Mouse (Mus musculus) forebrain, postnatal 0 days (tissue): ENCODE measurements around the gene Chka. TPM values are rescaled to one million over a fixed set of nuclear protein-coding genes. Genes with fewer than 3 reads are reported as not detected.

Source experiments
- ATAC-seq: fragments of 200-750 bp; cut with Nextera tagmentation; 2 replicates; pipeline ENCODE4 v1.8.0; 2017; ENCODE audit warnings: mild to moderate bottlenecking, moderate library complexity
- DNase-seq: peaks from one replicate; pipeline ENCODE4 v3.0.0-alpha.2; 2015
- H3K27ac ChIP-seq: fragments of 300-500 bp; sonication (generic); 2 replicates; pipeline ENCODE4 v1.5.1; 2014; ENCODE audit warnings: low read depth, mild to moderate bottlenecking, antibody characterized with exemption, low read length, moderate library complexity, mixed read lengths
- H3K27me3 ChIP-seq: fragments of 300-500 bp; sonication (generic); 2 replicates; pipeline ENCODE4 v1.6.1; 2014; ENCODE audit warnings: mild to moderate bottlenecking, low read length, mixed read lengths; ENCODE audit not compliant: insufficient read depth
- H3K36me3 ChIP-seq: fragments of 300-500 bp; sonication (generic); 2 replicates; pipeline ENCODE4 v1.6.1; 2014; ENCODE audit warnings: mild to moderate bottlenecking, moderate library complexity; ENCODE audit not compliant: insufficient read depth
- H3K4me1 ChIP-seq: fragments of 300-500 bp; sonication (generic); 2 replicates; pipeline ENCODE4 v1.6.1; 2014; ENCODE audit warnings: antibody characterized with exemption; ENCODE audit not compliant: insufficient read depth
- H3K4me2 ChIP-seq: fragments of 300-500 bp; sonication (generic); 2 replicates; pipeline ENCODE4 v1.6.1; 2014; ENCODE audit warnings: low read depth, mild to moderate bottlenecking, moderate library complexity
- H3K4me3 ChIP-seq: fragments of 300-500 bp; sonication (generic); 2 replicates; pipeline ENCODE4 v1.5.1; 2014; ENCODE audit warnings: low read depth, low read length, mixed read lengths
- H3K9ac ChIP-seq: fragments of 300-500 bp; sonication (generic); 2 replicates; pipeline ENCODE4 v1.6.1; 2014; ENCODE audit warnings: mild to moderate bottlenecking
- H3K9me3 ChIP-seq: fragments of 300-500 bp; sonication (generic); 2 replicates; pipeline ENCODE4 v1.6.1; 2016; ENCODE audit warnings: low read length
- CTCF ChIP-seq: sonication (generic); IDR thresholded peaks from 2 replicates; pipeline ENCODE4 v1.5.1; 2016; ENCODE audit warnings: antibody characterized with exemption, control low read depth, low read depth
- WGBS: fragments of 180-500 bp; shearing (Covaris S2); extraction: QIAGEN DNeasy Blood & Tissue Kit; methylation state at CpG from one replicate; pipeline ENCODE4 v1.1.7; 2014; 5-methylcytosine and 5-hydroxymethylcytosine counted together
- polyA plus RNA-seq: library from polyadenylated mRNA; unstranded; fragments of >200 nt; fragmentation: Nextera tagmentation; extraction: Ambion mirVana; gene quantifications from 2 replicates; pipeline ENCODE4 v1.2.1, GENCODE M21; 2015
- total RNA-seq: library from RNA; depleted of rRNA; stranded (reverse); fragments of >200 nt; gene quantifications from 2 replicates; pipeline ENCODE4 v1.2.3, GENCODE M21; 2014

The Chka gene
- total and polyA plus RNA-seq, 2 experiments from 2014 or later = 53.9 to 69.4 TPM

GRCm38 (mm10) chr19:3897557-3897956 is 46.0 kb downstream of the Chka start:
- Histone ChIP-seq H3K27me3 (no peaks in the 10 kb centered on the region), H3K4me2 (no peak overlapping the region), H3K27ac (no peak overlapping the region), H3K36me3 (peaks cover 49% of the 10 kb centered on the region), H3K9ac (no peak overlapping the region), H3K4me3 (no peak overlapping the region), H3K4me1 (no peaks in the 10 kb centered on the region), H3K9me3 (no peaks in the 10 kb centered on the region)
- WGBS = 95% methylated on average over 5 of the region's 5 CpGs
- no peak for TF ChIP-seq CTCF
- no peak for DNase-seq
- no peak for ATAC-seq

GRCm38 (mm10) chr19:3898952-3899351 is 47.4 kb downstream of the Chka start:
- no peaks in the 10 kb centered on the region for H3K27me3 ChIP-seq
- H3K4me2 ChIP-seq = no peak overlapping the region
- no peak for TF ChIP-seq CTCF
- no peak overlapping the region for H3K27ac ChIP-seq
- ATAC-seq (no peak), DNase-seq (no peak)
- no peaks in the 10 kb centered on the region for H3K4me1 ChIP-seq
- H3K9ac ChIP-seq = no peak overlapping the region
- no peaks in the 10 kb centered on the region for H3K9me3 ChIP-seq
- peaks cover 36% of the 10 kb centered on the region for H3K36me3 ChIP-seq
- WGBS = 84% methylated on average over 7 of the region's 7 CpGs
- H3K4me3 ChIP-seq = no peak overlapping the region

GRCm38 (mm10) chr19:3899618-3900017 is 48.0 kb downstream of the Chka start:
- no peak overlapping the region for H3K27ac ChIP-seq
- no peaks in the 10 kb centered on the region for H3K27me3 ChIP-seq
- peaks cover 31% of the 10 kb centered on the region; the same call in 1 of the 2 replicates for H3K36me3 ChIP-seq
- no peaks in the 10 kb centered on the region for H3K9me3 ChIP-seq
- 92% methylated on average over 4 of the region's 4 CpGs for WGBS
- H3K4me1 ChIP-seq = no peaks in the 10 kb centered on the region
- H3K9ac ChIP-seq = no peak overlapping the region
- DNase-seq (no peak), ATAC-seq (no peak)
- TF ChIP-seq CTCF = no peak
- H3K4me3 ChIP-seq = no peak overlapping the region
- no peak overlapping the region for H3K4me2 ChIP-seq

- no peak overlapping the region for H3K9ac ChIP-seq
- ATAC-seq (no peak), DNase-seq (no peak)
- H3K4me1 ChIP-seq = 0 out of 2 replicates have a peak, but pooled peaks cover 3% of the 10 kb centered on the region
- no peak overlapping the region for H3K4me2 ChIP-seq
- H3K27ac ChIP-seq = no peak overlapping the region
- WGBS = 77% methylated on average over 12 of the region's 12 CpGs
- H3K27me3 ChIP-seq = no peaks in the 10 kb centered on the region
- H3K9me3 ChIP-seq = no peaks in the 10 kb centered on the region
- peaks cover 6% of the 10 kb centered on the region; the same call in 1 of the 2 replicates for H3K36me3 ChIP-seq
- no peak overlapping the region for H3K4me3 ChIP-seq
- TF ChIP-seq CTCF = no peak
These were observed 51.4 kb downstream of the Chka start for GRCm38 (mm10) chr19:3902966-3903365.

- H3K36me3 ChIP-seq = peaks cover 13% of the 10 kb centered on the region; the same call in 1 of the 2 replicates
These were observed 52.2 kb downstream of the Chka start for GRCm38 (mm10) chr19:3903648-3904362.

GRCm38 (mm10) chr19:3904363-3904675 is 52.7 kb downstream of the Chka start:
- TF ChIP-seq CTCF = no peak
- H3K9ac ChIP-seq = no peak overlapping the region
- no peaks in the 10 kb centered on the region for H3K27me3 ChIP-seq
- no peak overlapping the region for H3K4me2 ChIP-seq
- H3K4me3 ChIP-seq = no peak overlapping the region
- ATAC-seq = no peak
- no peak for DNase-seq
- H3K27ac ChIP-seq = no peak overlapping the region
- WGBS = 61% methylated on average over 10 of the region's 10 CpGs
- no peaks in the 10 kb centered on the region for H3K9me3 ChIP-seq
- H3K4me1 ChIP-seq = 0 out of 2 replicates have a peak, but pooled peaks cover 3% of the 10 kb centered on the region
- peaks cover 18% of the 10 kb centered on the region; the same call in 1 of the 2 replicates for H3K36me3 ChIP-seq

More at GRCm38 (mm10) chr19:3903648-3904362, 52.2 kb downstream of the Chka start:
- Histone ChIP-seq H3K27ac (no peak overlapping the region), H3K4me2 (no peak overlapping the region), H3K27me3 (no peaks in the 10 kb centered on the region), H3K9ac (no peak overlapping the region), H3K4me1 (0 out of 2 replicates have a peak, but pooled peaks cover 3% of the 10 kb centered on the region), H3K9me3 (no peaks in the 10 kb centered on the region), H3K4me3 (no peak overlapping the region)
- ATAC-seq (no peak), DNase-seq (no peak)
- no peak for TF ChIP-seq CTCF
- WGBS = 70% methylated on average over 25 of the region's 25 CpGs

GRCm38 (mm10) chr19:3905261-3905969 is 53.8 kb downstream of the Chka start:
- H3K9ac ChIP-seq = no peak overlapping the region
- ATAC-seq = no peak
- H3K4me1 ChIP-seq = 0 out of 2 replicates have a peak, but pooled peaks cover 3% of the 10 kb centered on the region
- peaks cover 28% of the 10 kb centered on the region for H3K36me3 ChIP-seq
- no peaks in the 10 kb centered on the region for H3K27me3 ChIP-seq
- no peaks in the 10 kb centered on the region for H3K9me3 ChIP-seq
- WGBS = 67% methylated on average over 6 of the region's 6 CpGs
- peak overlapping the region; percentile 8; the same call in 1 of the 2 replicates for H3K4me2 ChIP-seq
- H3K27ac ChIP-seq = no peak overlapping the region
- no peak for DNase-seq
- H3K4me3 ChIP-seq = no peak overlapping the region
- no peak for TF ChIP-seq CTCF
